In genomic region chr19:53554981-53555616, GRCm38 (mm10) we compare ENCODE assay signal across 13 mouse cellular contexts. TPM values are rescaled to one million over a fixed set of nuclear protein-coding genes. Genes with fewer than 3 reads are reported as not detected.
DNase-seq lines count a peak whose midpoint lies in the region; ATAC-seq lines count a peak whose summit lies in the region.
"Had no signal": no experiment of that assay in that cellular context is flagged by ENCODE, and none has a peak within 500 bp of the region (broad histone marks: within the 10 kb centered on the region; RNA-seq: fewer than 3 reads in every experiment).

No protein-coding gene starts in this region.

- 0 out of 2 replicates have a peak, but pooled peaks cover 7% of the 10 kb centered on the region for H3K27me3 ChIP-seq in forebrain, embryonic 10.5 days (ENCODE audit: poor library complexity, severe bottlenecking)
- no peaks in the 10 kb centered on the region for H3K27me3 ChIP-seq in forebrain, embryonic 15.5 days
- no peaks in the 10 kb centered on the region; the same call in 1 of the 2 replicates for H3K27me3 ChIP-seq in embryonic facial prominence, embryonic 10.5 days (replicated peaks; ENCODE audit: low read depth, poor library complexity, severe bottlenecking)
- H3K27me3 ChIP-seq in liver, embryonic 13.5 days, result no peaks in the 10 kb centered on the region

- no peaks in the 10 kb centered on the region for H3K36me3 ChIP-seq in forebrain, embryonic 10.5 days (replicated peaks)
- H3K36me3 ChIP-seq in forebrain, embryonic 15.5 days, result no peaks in the 10 kb centered on the region
- no peaks in the 10 kb centered on the region for H3K36me3 ChIP-seq in embryonic facial prominence, embryonic 10.5 days (replicated peaks)
- H3K36me3 ChIP-seq in liver, embryonic 13.5 days, result no peaks in the 10 kb centered on the region

- H3K9ac ChIP-seq in forebrain, embryonic 15.5 days (replicated peaks), result no peak overlapping the region
- no peak overlapping the region for H3K9ac ChIP-seq in liver, embryonic 13.5 days

- H3K4me1 ChIP-seq in forebrain, embryonic 10.5 days, result peaks cover 26% of the 10 kb centered on the region
- 0 out of 2 replicates have a peak, but pooled peaks cover 4% of the 10 kb centered on the region for H3K4me1 ChIP-seq in forebrain, embryonic 15.5 days
- peaks cover 25% of the 10 kb centered on the region for H3K4me1 ChIP-seq in embryonic facial prominence, embryonic 10.5 days
- H3K4me1 ChIP-seq in liver, embryonic 13.5 days (replicated peaks), result peaks cover 36% of the 10 kb centered on the region

- ATAC-seq in forebrain, embryonic 15.5 days (replicated peaks), result no peak
- no peak for ATAC-seq in liver, embryonic 13.5 days (ENCODE audit: low read depth)
- no peak for ATAC-seq in monocyte, adult 5-6 weeks (replicated peaks; ENCODE audit: insufficient number of reproducible peaks, low FRiP score, low TSS enrichment, poor library complexity, severe bottlenecking)

- no peaks in the 10 kb centered on the region for H3K9me3 ChIP-seq in forebrain, embryonic 10.5 days
- H3K9me3 ChIP-seq in forebrain, embryonic 15.5 days, result no peaks in the 10 kb centered on the region
- no peaks in the 10 kb centered on the region for H3K9me3 ChIP-seq in embryonic facial prominence, embryonic 10.5 days
- no peaks in the 10 kb centered on the region for H3K9me3 ChIP-seq in liver, embryonic 13.5 days (replicated peaks)

- no peak for DNase-seq in forebrain, embryonic 10.5 days (ENCODE audit: extremely low spot score, low spot score)
- DNase-seq in 416B (ENCODE audit: low read depth), result peak; percentile 75
- DNase-seq in embryonic facial prominence, embryonic 10.5 days (ENCODE audit: low spot score), result no peak
- no peak for DNase-seq in liver, embryonic 13.5 days
- no peak for DNase-seq in cerebellum, adult 9-10 months
- no peak for DNase-seq in cerebellum, postnatal 4 days (ENCODE audit: low spot score in 2 of 2)
- DNase-seq: cerebellum, adult 2 months; heart, adult 11 months; right cerebral cortex, postnatal 4 days; thymus, postnatal 25 days had no signal

- no peak overlapping the region for H3K4me2 ChIP-seq in forebrain, embryonic 15.5 days (replicated peaks)
- no peak overlapping the region for H3K4me2 ChIP-seq in liver, embryonic 13.5 days
- H3K4me2 ChIP-seq: midbrain, embryonic 11.5 days had no signal

- no peak overlapping the region for H3K4me3 ChIP-seq in forebrain, embryonic 10.5 days
- H3K4me3 ChIP-seq in forebrain, embryonic 15.5 days, result no peak overlapping the region
- H3K4me3 ChIP-seq in embryonic facial prominence, embryonic 10.5 days, result no peak overlapping the region
- no peak overlapping the region for H3K4me3 ChIP-seq in liver, embryonic 13.5 days (replicated peaks)

- 81% methylated on average over 5 of the region's 5 CpGs for WGBS in forebrain, embryonic 10.5 days
- 84% methylated on average over 5 of the region's 5 CpGs for WGBS in forebrain, embryonic 15.5 days
- 84% methylated on average over 5 of the region's 5 CpGs for WGBS in embryonic facial prominence, embryonic 10.5 days
- 59% methylated on average over 5 of the region's 5 CpGs for WGBS in liver, embryonic 13.5 days (ENCODE audit: insufficient replicate concordance)

- peak overlapping the region; percentile 4; the same call in 1 of the 2 replicates for H3K27ac ChIP-seq in forebrain, embryonic 10.5 days
- H3K27ac ChIP-seq in forebrain, embryonic 15.5 days (replicated peaks), result no peak overlapping the region
- H3K27ac ChIP-seq in embryonic facial prominence, embryonic 10.5 days (replicated peaks), result 0 out of 2 replicates have a peak overlapping the region, but pooled peaks have one; percentile 5
- peak overlapping the region; percentile 32; the same call in 1 of the 2 replicates for H3K27ac ChIP-seq in liver, embryonic 13.5 days

RNA-seq across cellular contexts. Expression of gene Dusp5, which starts 26.2 kb away (rescaled TPM):
- 9.0 and 9.2 TPM in 2 replicates for polyA plus RNA-seq in forebrain, embryonic 10.5 days (2016; fragmentation: Nextera tagmentation; extraction: Ambion mirVana)
- 2.9 TPM in 2 replicates for polyA plus RNA-seq in forebrain, embryonic 15.5 days (2015; fragmentation: Nextera tagmentation; extraction: Ambion mirVana)
- polyA plus RNA-seq in embryonic facial prominence, embryonic 10.5 days (2016; fragmentation: Nextera tagmentation; extraction: Ambion mirVana), result 6.9 and 7.8 TPM in 2 replicates
- polyA plus RNA-seq in liver, embryonic 13.5 days (2015; fragmentation: Nextera tagmentation; extraction: Ambion mirVana), result 2.6 and 2.8 TPM in 2 replicates
- total RNA-seq in monocyte, adult 5-6 weeks (2017), result 247 to 384 TPM (median 376 TPM) in 3 replicates

RNA-seq across cellular contexts. Expression of gene Nutf2-ps1, which starts 33.8 kb away (rescaled TPM):
- polyA plus RNA-seq in forebrain, embryonic 10.5 days (2016; fragmentation: Nextera tagmentation; extraction: Ambion mirVana), result 635 and 662 TPM in 2 replicates
- polyA plus RNA-seq in forebrain, embryonic 15.5 days (2015; fragmentation: Nextera tagmentation; extraction: Ambion mirVana), result 274 TPM in 2 replicates
- polyA plus RNA-seq in embryonic facial prominence, embryonic 10.5 days (2016; fragmentation: Nextera tagmentation; extraction: Ambion mirVana), result 567 and 585 TPM in 2 replicates
- polyA plus RNA-seq in liver, embryonic 13.5 days (2015; fragmentation: Nextera tagmentation; extraction: Ambion mirVana), result 256 and 281 TPM in 2 replicates
- 26.1 TPM in 1 of 3 replicates, not detected in the others for total RNA-seq in monocyte, adult 5-6 weeks (2017)

RNA-seq across cellular contexts. Expression of gene Smc3, which starts 45.1 kb away (rescaled TPM):
- 81.4 and 87.6 TPM in 2 replicates for polyA plus RNA-seq in forebrain, embryonic 10.5 days (2016; fragmentation: Nextera tagmentation; extraction: Ambion mirVana)
- polyA plus RNA-seq in forebrain, embryonic 15.5 days (2015; fragmentation: Nextera tagmentation; extraction: Ambion mirVana), result 72.4 and 73.3 TPM in 2 replicates
- 73.1 and 79.1 TPM in 2 replicates for polyA plus RNA-seq in embryonic facial prominence, embryonic 10.5 days (2016; fragmentation: Nextera tagmentation; extraction: Ambion mirVana)
- polyA plus RNA-seq in liver, embryonic 13.5 days (2015; fragmentation: Nextera tagmentation; extraction: Ambion mirVana), result 45.0 and 53.4 TPM in 2 replicates
- 99.5 to 152 TPM (median 121 TPM) in 3 replicates for total RNA-seq in monocyte, adult 5-6 weeks (2017)
